Mouse (Mus musculus) heart, embryonic 16.5 days (tissue): Measurements from ENCODE around the gene Ildr1. TPM values are rescaled to one million over a fixed set of nuclear protein-coding genes. Genes with fewer than 3 reads are reported as not detected.
A peak's percentile ranks its signal among the peaks of the same experiment; 100 is the strongest.

Source experiments
- ATAC-seq: fragments of 200-750 bp; cut with Nextera tagmentation; replicated peaks from 2 replicates; pipeline ENCODE4 v1.8.0; 2017; ENCODE audit warnings: moderate number of reproducible peaks; ENCODE audit not compliant: insufficient read depth, low FRiP score; ENCODE audit errors: extremely low read depth
- H3K27ac ChIP-seq: fragments of 300-500 bp; sonication (generic); 2 replicates; pipeline ENCODE4 v1.5.1; 2014; ENCODE audit warnings: mild to moderate bottlenecking, low read length, control low read depth, moderate library complexity
- H3K27me3 ChIP-seq: fragments of 300-500 bp; sonication (generic); 2 replicates; pipeline ENCODE4 v1.6.1; 2014; ENCODE audit warnings: low read length, mixed read lengths; ENCODE audit not compliant: control insufficient read depth, insufficient read depth
- H3K36me3 ChIP-seq: fragments of 300-500 bp; sonication (generic); 2 replicates; pipeline ENCODE4 v1.6.1; 2014; ENCODE audit not compliant: control insufficient read depth, insufficient read depth
- H3K4me1 ChIP-seq: fragments of 300-500 bp; sonication (generic); 2 replicates; pipeline ENCODE4 v1.6.1; 2014; ENCODE audit warnings: low read length, mixed read lengths; ENCODE audit not compliant: control insufficient read depth, insufficient read depth
- H3K4me2 ChIP-seq: fragments of 300-500 bp; sonication (generic); 2 replicates; pipeline ENCODE4 v1.6.1; 2014; ENCODE audit warnings: low read depth, mild to moderate bottlenecking, control low read depth, low read length
- H3K4me3 ChIP-seq: fragments of 300-500 bp; sonication (generic); 2 replicates; pipeline ENCODE4 v1.5.1; 2014; ENCODE audit warnings: mild to moderate bottlenecking, control low read depth, low read length
- H3K9ac ChIP-seq: fragments of 300-500 bp; sonication (generic); 2 replicates; pipeline ENCODE4 v1.6.1; 2014; ENCODE audit warnings: low read length, control low read depth
- H3K9me3 ChIP-seq: fragments of 300-500 bp; sonication (generic); replicated peaks from 2 replicates; pipeline ENCODE4 v1.6.1; 2016; ENCODE audit warnings: low read length; ENCODE audit not compliant: control insufficient read depth
- WGBS: fragments of 180-500 bp; shearing (Covaris S2); extraction: QIAGEN DNeasy Blood & Tissue Kit; methylation state at CpG from one replicate; pipeline ENCODE4 v1.1.7; 2014; 5-methylcytosine and 5-hydroxymethylcytosine counted together
- polyA plus RNA-seq: library from polyadenylated mRNA; unstranded; fragments of >200 nt; fragmentation: Nextera tagmentation; extraction: Ambion mirVana; gene quantifications from 2 replicates; pipeline ENCODE4 v1.2.1, GENCODE M21; 2015

Gene Ildr1
- 0.50 and 1.2 TPM in 2 replicates for polyA plus RNA-seq

DNA sequence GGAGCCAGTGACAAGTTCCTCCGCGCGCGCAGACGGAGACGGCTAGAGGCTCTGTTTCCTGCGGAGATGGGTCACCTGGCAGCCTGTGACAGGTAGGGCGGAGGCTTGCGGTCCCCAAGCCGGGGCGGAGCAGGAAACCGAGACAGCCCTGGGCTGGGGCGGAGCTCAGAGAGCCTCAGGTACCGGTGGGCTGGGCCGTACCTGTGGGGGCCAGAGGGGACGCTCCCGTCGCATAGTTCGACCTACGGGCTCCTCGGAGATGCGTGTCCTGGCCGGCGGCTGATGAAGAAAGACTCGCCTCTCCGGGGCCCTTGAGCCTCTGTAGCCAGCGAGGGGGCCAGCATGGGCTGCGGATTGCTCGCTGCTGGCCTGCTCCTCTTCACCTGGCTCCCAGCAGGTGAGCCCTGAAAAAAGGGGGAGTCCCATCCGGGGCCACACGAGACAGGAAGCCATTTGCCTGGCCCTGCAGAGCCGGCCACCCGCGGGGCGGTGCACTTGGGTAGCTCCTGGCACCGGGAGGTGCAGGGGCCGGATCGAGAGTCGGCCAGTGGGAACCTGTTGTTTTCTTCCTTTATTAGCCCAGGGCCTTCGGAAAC lies at the start of gene Ildr1:
Gene Ildr1, plus strand, starts transcription at position 161 of the 596 bp plus-strand sequence.
- 3% methylated on average over 40 of the region's 40 CpGs for WGBS
- H3K9me3 ChIP-seq, result no peaks in the 10 kb centered on the region; the same call in 1 of the 2 replicates
- H3K4me1 ChIP-seq, result no peaks in the 10 kb centered on the region
- H3K36me3 ChIP-seq, result no peaks in the 10 kb centered on the region
- no peak for ATAC-seq
- peaks cover 23% of the 10 kb centered on the region for H3K27me3 ChIP-seq
- peak within 1 kb of the TSS; percentile 55 for H3K4me3 ChIP-seq
- no peak within 1 kb of the TSS for H3K27ac ChIP-seq
- H3K4me2 ChIP-seq, result peak within 1 kb of the TSS; percentile 82
- H3K9ac ChIP-seq, result peak within 1 kb of the TSS; percentile 48

- Histone ChIP-seq H3K4me3 (no peak overlapping the region), H3K27me3 (no peaks in the 10 kb centered on the region), H3K36me3 (no peaks in the 10 kb centered on the region), H3K4me1 (no peaks in the 10 kb centered on the region), H3K9ac (no peak overlapping the region), H3K9me3 (no peaks in the 10 kb centered on the region), H3K4me2 (no peak overlapping the region), H3K27ac (no peak overlapping the region)
- ATAC-seq, result no peak
- 78% methylated on average over 6 of the region's 6 CpGs for WGBS
These were observed 48.7 kb upstream of the Ildr1 start for GRCm38 (mm10) chr16:36645124-36645523.

GRCm38 (mm10) chr16:36649304-36649703 lies 44.5 kb upstream of the Ildr1 start:
- Histone ChIP-seq H3K36me3 (no peaks in the 10 kb centered on the region), H3K27me3 (no peaks in the 10 kb centered on the region), H3K4me1 (no peaks in the 10 kb centered on the region), H3K9ac (no peak overlapping the region), H3K4me3 (no peak overlapping the region), H3K27ac (no peak overlapping the region), H3K9me3 (no peaks in the 10 kb centered on the region), H3K4me2 (no peak overlapping the region)
- ATAC-seq, result no peak
- WGBS, result 65% methylated on average over 3 of the region's 3 CpGs

GRCm38 (mm10) chr16:36650511-36650910 lies 43.3 kb upstream of the Ildr1 start:
- H3K27me3 ChIP-seq, result no peaks in the 10 kb centered on the region
- 81% methylated on average over 4 of the region's 4 CpGs for WGBS
- no peak overlapping the region for H3K4me2 ChIP-seq
- no peak overlapping the region for H3K9ac ChIP-seq
- no peaks in the 10 kb centered on the region for H3K36me3 ChIP-seq
- no peak overlapping the region for H3K27ac ChIP-seq
- H3K9me3 ChIP-seq, result no peaks in the 10 kb centered on the region
- H3K4me3 ChIP-seq, result no peak overlapping the region
- ATAC-seq, result no peak
- no peaks in the 10 kb centered on the region for H3K4me1 ChIP-seq

GRCm38 (mm10) chr16:36651174-36651766 lies 42.5 kb upstream of the Ildr1 start:
- 69% methylated on average over 6 of the region's 6 CpGs for WGBS
- no peaks in the 10 kb centered on the region for H3K9me3 ChIP-seq
- H3K27ac ChIP-seq, result no peak overlapping the region
- H3K9ac ChIP-seq, result no peak overlapping the region
- H3K4me3 ChIP-seq, result no peak overlapping the region
- H3K4me1 ChIP-seq, result no peaks in the 10 kb centered on the region
- H3K36me3 ChIP-seq, result no peaks in the 10 kb centered on the region
- H3K4me2 ChIP-seq, result no peak overlapping the region
- ATAC-seq, result no peak
- no peaks in the 10 kb centered on the region for H3K27me3 ChIP-seq

GRCm38 (mm10) chr16:36655199-36655598 lies 38.6 kb upstream of the Ildr1 start:
- H3K9ac ChIP-seq, result no peak overlapping the region
- H3K9me3 ChIP-seq, result peaks cover 3% of the 10 kb centered on the region
- no peak overlapping the region for H3K27ac ChIP-seq
- H3K27me3 ChIP-seq, result no peaks in the 10 kb centered on the region
- no peaks in the 10 kb centered on the region for H3K4me1 ChIP-seq
- H3K4me3 ChIP-seq, result no peak overlapping the region
- no peak for ATAC-seq
- no peak overlapping the region for H3K4me2 ChIP-seq
- no peaks in the 10 kb centered on the region for H3K36me3 ChIP-seq
- 84% methylated on average over 1 of the region's 1 CpGs for WGBS

DNA sequence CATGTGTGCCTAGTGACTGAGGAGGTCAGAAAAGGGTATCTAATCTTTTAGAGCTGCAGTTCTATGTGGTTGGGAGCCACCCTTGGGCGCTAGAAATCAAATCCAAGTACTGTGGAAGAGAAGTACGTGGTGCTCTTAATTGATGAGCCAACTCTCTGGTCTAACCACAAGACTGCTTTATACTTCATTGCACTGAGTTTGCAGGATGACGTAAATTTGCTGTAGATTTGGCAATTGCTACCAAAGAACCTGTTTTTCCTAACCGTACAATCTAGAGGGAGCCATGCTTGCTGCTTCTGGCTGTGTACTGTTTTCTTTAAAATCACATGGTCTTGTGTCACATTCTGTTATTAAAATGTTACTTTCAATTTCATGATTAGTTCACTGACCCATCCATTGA lies 37.9 kb upstream of the Ildr1 start:
- H3K9ac ChIP-seq, result no peak overlapping the region
- ATAC-seq, result no peak
- WGBS, result 75% methylated on average over 4 of the region's 4 CpGs
- H3K27me3 ChIP-seq, result no peaks in the 10 kb centered on the region
- peaks cover 3% of the 10 kb centered on the region for H3K9me3 ChIP-seq
- no peaks in the 10 kb centered on the region for H3K4me1 ChIP-seq
- H3K4me3 ChIP-seq, result no peak overlapping the region
- H3K27ac ChIP-seq, result no peak overlapping the region
- H3K36me3 ChIP-seq, result no peaks in the 10 kb centered on the region
- no peak overlapping the region for H3K4me2 ChIP-seq

GRCm38 (mm10) chr16:36661330-36661729 lies 32.4 kb upstream of the Ildr1 start:
- Histone ChIP-seq H3K4me3 (no peak overlapping the region), H3K27ac (no peak overlapping the region), H3K27me3 (no peaks in the 10 kb centered on the region), H3K4me1 (no peaks in the 10 kb centered on the region), H3K4me2 (no peak overlapping the region), H3K36me3 (no peaks in the 10 kb centered on the region), H3K9ac (no peak overlapping the region), H3K9me3 (peaks cover 3% of the 10 kb centered on the region)
- ATAC-seq, result no peak
- WGBS, result 79% methylated on average over 10 of the region's 10 CpGs

- Histone ChIP-seq H3K4me1 (no peaks in the 10 kb centered on the region), H3K36me3 (no peaks in the 10 kb centered on the region), H3K9me3 (no peaks in the 10 kb centered on the region), H3K27ac (no peak overlapping the region), H3K9ac (no peak overlapping the region), H3K4me2 (no peak overlapping the region), H3K4me3 (no peak overlapping the region), H3K27me3 (no peaks in the 10 kb centered on the region)
- no peak for ATAC-seq
- 74% methylated on average over 5 of the region's 5 CpGs for WGBS
These were observed 30.3 kb upstream of the Ildr1 start for GRCm38 (mm10) chr16:36663484-36663883.
